Mouse (Mus musculus) colon, adult 2 months (tissue): Measurements from ENCODE around the gene Senp8. TPM values are rescaled to one million over a fixed set of nuclear protein-coding genes. Genes with fewer than 3 reads are reported as not detected.

Experiments used
- polyA plus RNA-seq: library from polyadenylated mRNA; depleted of rRNA; stranded (reverse); fragments of >200 nt; gene quantifications from 2 replicates; pipeline ENCODE4 v1.2.3, GENCODE M21; 2012; rRNA removed

Senp8 gene
- polyA plus RNA-seq: 0.96 and 1.0 TPM in 2 replicates

GRCm38 (mm10) chr9:59750267-59751065, at the start of gene Senp8, which contains the start of gene Myo9a:
Senp8 (minus strand) TSS chr9:59750710.
Myo9a (plus strand) TSS chr9:59750896.

Other genes with a start within 250 kb of the Senp8 start
- gene Hexa, start 211.2 kb downstream of the Senp8 start, polyA plus RNA-seq: 142 and 176 TPM in 2 replicates
- gene Tmem202, start 210.9 kb downstream of the Senp8 start, polyA plus RNA-seq: 0.34 and 0.86 TPM in 2 replicates
- 7.2 and 7.4 TPM in 2 replicates for gene Celf6, start 172.8 kb downstream of the Senp8 start, polyA plus RNA-seq
- gene Parp6, start 133.4 kb downstream of the Senp8 start, polyA plus RNA-seq: 16.8 and 17.4 TPM in 2 replicates
- 1,331 and 1,543 TPM in 2 replicates for gene Pkm, start 94.3 kb downstream of the Senp8 start, polyA plus RNA-seq
- 4.0 and 4.3 TPM in 2 replicates for gene Gramd2, start 70.6 kb downstream of the Senp8 start, polyA plus RNA-seq
- gene Myo9a, start 186 bp upstream of the Senp8 start, polyA plus RNA-seq: 0.43 and 0.59 TPM in 2 replicates
- 0.81 and 3.0 TPM in 2 replicates for gene Nr2e3, start 209.9 kb upstream of the Senp8 start, polyA plus RNA-seq